Mouse (Mus musculus) gastrocnemius, adult 18-20 months (tissue): ENCODE data around the gene Defb48. TPM values are rescaled to one million over a fixed set of nuclear protein-coding genes. Genes with fewer than 3 reads are reported as not detected.

Experiments used
- DNase-seq: peaks from one replicate; pipeline ENCODE4 v3.0.0; 2021; ENCODE audit warnings: low spot score
- total RNA-seq, 2 experiments: library from RNA; stranded (reverse); gene quantifications; 2 replicates each; pipeline ENCODE4 v1.2.3; 2021

Gene Defb48
- total RNA-seq, 2 experiments from 2014 or later: not detected

GRCm38 (mm10) chr14:62935361-62935760 lies 48.9 kb downstream of the Defb48 start:
- no peak for DNase-seq

- no peak for DNase-seq
These were observed 56.2 kb downstream of the Defb48 start for GRCm38 (mm10) chr14:62928101-62928541.

Other genes with a start within 250 kb of the Defb48 start
- gene Ints6, start 223.3 kb downstream of the Defb48 start, total RNA-seq: 10 to 100 TPM; 12.4 to 13.2 TPM
- 1 to 10 TPM; 6.5 to 6.9 TPM for gene Wdfy2, start 146.8 kb downstream of the Defb48 start, total RNA-seq
- gene Defb47, start 13.6 kb upstream of the Defb48 start, total RNA-seq: not detected
- gene Defb43, start 27.3 kb upstream of the Defb48 start, total RNA-seq: not detected
- gene Defb42, start 62.5 kb upstream of the Defb48 start, total RNA-seq: not detected
- gene Defb30, start 65.5 kb upstream of the Defb48 start, total RNA-seq: not detected